Mouse (Mus musculus) erythroblast, embryonic 14.5 days (primary cell): ENCODE measurements around the gene Pafah1b3.

Experiments used
- GATA1 ChIP-seq: IDR thresholded peaks from 2 replicates; pipeline ENCODE4 v1.6.1; 2012; ENCODE audit warnings: low read length, inconsistent platforms, mixed read lengths
- TAL1 ChIP-seq: IDR thresholded peaks from 3 replicates; pipeline ENCODE4 v1.6.1; 2012; ENCODE audit warnings: low read length, inconsistent platforms, mixed read lengths

DNA sequence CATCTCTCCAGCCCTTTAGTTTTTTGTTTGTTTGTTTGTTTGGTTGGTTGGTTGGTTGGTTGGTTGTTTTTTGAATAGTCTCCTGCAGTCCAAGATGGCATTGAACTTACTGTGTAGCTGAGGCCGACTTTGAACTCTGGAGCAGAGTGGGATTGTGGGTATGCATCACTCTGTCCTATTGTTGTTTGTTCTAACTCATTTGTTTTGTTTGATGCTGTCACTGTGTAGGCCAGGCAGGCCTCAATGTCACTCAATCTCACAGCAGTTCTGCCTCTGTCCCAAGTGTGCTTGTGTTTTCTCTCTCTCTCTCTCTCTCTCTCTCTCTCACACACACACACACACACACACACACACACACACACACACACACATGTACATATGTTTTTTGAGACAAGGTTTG, 35.9 kb downstream of the Pafah1b3 start:
- TF ChIP-seq GATA1: no peak
- no peak for TF ChIP-seq TAL1
